Comparison of ENCODE assay signal across 9 mouse cellular contexts in the genomic region with DNA sequence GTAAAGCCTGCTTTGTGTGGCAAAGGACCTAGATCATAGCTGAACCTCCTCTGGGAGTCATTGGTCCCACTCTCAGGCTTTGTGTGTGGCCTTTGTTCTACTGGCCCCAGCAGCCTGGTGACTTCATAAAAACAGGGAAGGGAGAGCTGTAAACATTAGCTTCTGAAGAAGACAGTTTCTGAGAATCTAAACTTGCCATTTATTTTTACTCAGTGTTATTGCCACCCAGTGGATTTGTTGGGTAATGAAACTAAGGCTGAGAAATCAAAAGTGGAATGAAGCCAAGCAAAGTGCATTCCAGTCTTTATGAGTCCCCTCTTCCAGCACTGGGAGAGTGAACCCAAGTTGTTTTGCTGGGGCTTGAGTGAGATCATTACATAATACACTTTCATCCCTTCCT. TPM values are rescaled to one million over a fixed set of nuclear protein-coding genes. Genes with fewer than 3 reads are reported as not detected.
DNase-seq lines count a peak whose midpoint lies in the region; ATAC-seq and TF ChIP-seq lines count a peak whose summit lies in the region.
"Had no signal": no experiment of that assay in that cellular context is flagged by ENCODE, and none has a peak within 500 bp of the region (broad histone marks: within the 10 kb centered on the region; RNA-seq: fewer than 3 reads in every experiment).

No protein-coding gene starts in this region.

- H3K79me2 ChIP-seq in heart, adult 2 months (replicated peaks; ENCODE audit: control insufficient read depth, insufficient read depth, low read length) = no peaks in the 10 kb centered on the region

- no peaks in the 10 kb centered on the region for H3K27me3 ChIP-seq in heart, adult 2 months (ENCODE audit: control insufficient read depth, insufficient read depth, low read length)
- H3K27me3 ChIP-seq in heart, embryonic 11.5 days (ENCODE audit: control insufficient read depth, insufficient read depth, low read length) = no peaks in the 10 kb centered on the region
- H3K27me3 ChIP-seq in kidney, postnatal 0 days (ENCODE audit: insufficient read depth, low read length) = no peaks in the 10 kb centered on the region
- no peaks in the 10 kb centered on the region for H3K27me3 ChIP-seq in midbrain, embryonic 16.5 days (ENCODE audit: control insufficient read depth, insufficient read depth, low read depth, low read length)
- H3K27me3 ChIP-seq: liver, embryonic 13.5 days had no signal

- no peak overlapping the region for H3K4me3 ChIP-seq in heart, adult 2 months
- H3K4me3 ChIP-seq in heart, embryonic 11.5 days (ENCODE audit: low read depth, low read length) = no peak overlapping the region
- H3K4me3 ChIP-seq in kidney, postnatal 0 days (replicated peaks; ENCODE audit: low read depth, low read length) = no peak overlapping the region
- no peak overlapping the region for H3K4me3 ChIP-seq in midbrain, embryonic 16.5 days (ENCODE audit: low read depth, low read length)
- H3K4me3 ChIP-seq: liver, embryonic 13.5 days had no signal

- intact Hi-C loops in heart, adult 2 months (cut with DNase I) = loop anchor here (1.0 to 5.0 kb wide), 3 partner anchors 36 to 126 kb away; a partner anchor contains a TSS

- H3K9me3 ChIP-seq in heart, embryonic 11.5 days (replicated peaks; ENCODE audit: control insufficient read depth, low read length) = no peaks in the 10 kb centered on the region
- H3K9me3 ChIP-seq in kidney, postnatal 0 days (replicated peaks; ENCODE audit: low read length) = no peaks in the 10 kb centered on the region
- H3K9me3 ChIP-seq in midbrain, embryonic 16.5 days (replicated peaks; ENCODE audit: control insufficient read depth, low read length, poor library complexity, severe bottlenecking) = no peaks in the 10 kb centered on the region
- H3K9me3 ChIP-seq: liver, embryonic 13.5 days had no signal

- peak; percentile 88 for TF ChIP-seq CTCF in heart, adult 2 months (IDR thresholded peaks at IDR 0.05)
- TF ChIP-seq CTCF in brain, embryonic 14.5 days (IDR thresholded peaks at IDR 0.05; ENCODE audit: borderline replicate concordance, extremely low read depth, insufficient read depth, insufficient read length) = no peak
- peak; percentile 80 for TF ChIP-seq CTCF in kidney, postnatal 0 days (IDR thresholded peaks at IDR 0.05; ENCODE audit: low read depth)

- no peak for TF ChIP-seq EP300 in heart, adult 2 months (IDR thresholded peaks at IDR 0.05; ENCODE audit: insufficient read depth, low read depth, low read length)

- DNase-seq in heart, adult 2 months = peak; percentile 24 to 26
- peak; percentile 29 for DNase-seq in CD4-positive, CD25-positive, alpha-beta regulatory T cell, adult 2 months (ENCODE audit: low read depth, low spot score)
- peak; percentile 76 for DNase-seq in brain, embryonic 14.5 days (ENCODE audit: low read depth)
- peak; percentile 5 for DNase-seq in gastrocnemius, postnatal 10 days
- DNase-seq in kidney, postnatal 0 days (ENCODE audit: low spot score) = peak; percentile 94
- DNase-seq in B cell, adult 2 months = no peak
- DNase-seq: liver, embryonic 13.5 days had no signal

- no peak overlapping the region; the same call in 1 of the 2 replicates for H3K27ac ChIP-seq in heart, adult 2 months
- no peak overlapping the region for H3K27ac ChIP-seq in heart, embryonic 11.5 days (ENCODE audit: low read depth, low read length)
- H3K27ac ChIP-seq in kidney, postnatal 0 days = no peak overlapping the region
- H3K27ac ChIP-seq in midbrain, embryonic 16.5 days (ENCODE audit: low read length) = no peak overlapping the region
- H3K27ac ChIP-seq: liver, embryonic 13.5 days had no signal

- ATAC-seq in heart, embryonic 11.5 days (replicated peaks; ENCODE audit: insufficient number of reproducible peaks, low FRiP score, low TSS enrichment) = no peak
- ATAC-seq in kidney, postnatal 0 days (replicated peaks; ENCODE audit: low FRiP score, low read depth) = peak; percentile 74
- 0 out of 2 replicates have a peak, but pooled peaks have one; percentile 66 for ATAC-seq in midbrain, embryonic 16.5 days

- H3K4me2 ChIP-seq in heart, embryonic 11.5 days = no peak overlapping the region
- no peak overlapping the region for H3K4me2 ChIP-seq in kidney, postnatal 0 days (ENCODE audit: low read length)
- no peak overlapping the region for H3K4me2 ChIP-seq in midbrain, embryonic 16.5 days (ENCODE audit: low read length)
- H3K4me2 ChIP-seq: liver, embryonic 13.5 days had no signal

- peaks cover 2% of the 10 kb centered on the region for H3K4me1 ChIP-seq in heart, adult 2 months (ENCODE audit: control insufficient read depth, insufficient read depth, low read length)
- H3K4me1 ChIP-seq in heart, embryonic 11.5 days (ENCODE audit: control insufficient read depth, insufficient read depth, low read length) = no peaks in the 10 kb centered on the region
- no peaks in the 10 kb centered on the region for H3K4me1 ChIP-seq in kidney, postnatal 0 days (replicated peaks; ENCODE audit: insufficient read depth, low read length)
- no peaks in the 10 kb centered on the region for H3K4me1 ChIP-seq in midbrain, embryonic 16.5 days (ENCODE audit: control insufficient read depth, insufficient read depth, low read length)
- H3K4me1 ChIP-seq: liver, embryonic 13.5 days had no signal

- H3K36me3 ChIP-seq in heart, adult 2 months (ENCODE audit: control insufficient read depth, insufficient read depth, low read length) = no peaks in the 10 kb centered on the region; the same call in 1 of the 2 replicates
- H3K36me3 ChIP-seq in heart, embryonic 11.5 days (ENCODE audit: control insufficient read depth, insufficient read depth, low read length) = no peaks in the 10 kb centered on the region
- no peaks in the 10 kb centered on the region for H3K36me3 ChIP-seq in kidney, postnatal 0 days (ENCODE audit: insufficient read depth, low read length)
- H3K36me3 ChIP-seq in midbrain, embryonic 16.5 days (ENCODE audit: control insufficient read depth, insufficient read depth, low read length) = no peaks in the 10 kb centered on the region
- H3K36me3 ChIP-seq: liver, embryonic 13.5 days had no signal

- TF ChIP-seq POLR2A in heart, adult 2 months (IDR thresholded peaks at IDR 0.05; ENCODE audit: insufficient read depth, low read depth, low read length) = no peak
- no peak for TF ChIP-seq POLR2A in brain, embryonic 14.5 days (IDR thresholded peaks at IDR 0.05; ENCODE audit: borderline replicate concordance, extremely low read depth, insufficient read depth, insufficient read length, poor library complexity, severe bottlenecking)

- no peak overlapping the region for H3K9ac ChIP-seq in heart, adult 2 months (ENCODE audit: low read depth, low read length)
- H3K9ac ChIP-seq in heart, embryonic 11.5 days (ENCODE audit: low read depth, low read length) = no peak overlapping the region
- H3K9ac ChIP-seq in kidney, postnatal 0 days (ENCODE audit: low read depth, low read length) = no peak overlapping the region
- no peak overlapping the region for H3K9ac ChIP-seq in midbrain, embryonic 16.5 days (ENCODE audit: low read depth, low read length)
- H3K9ac ChIP-seq: liver, embryonic 13.5 days had no signal

RNA-seq across cellular contexts. Expression of a gene that starts 30.5 kb away (rescaled TPM):
- total RNA-seq in heart, adult 2 months (2021) = 100 to 1,000 TPM; 246 to 262 TPM
- polyA plus RNA-seq in heart, adult 2 months (2012; rRNA removed) = 72.1 and 87.2 TPM in 2 replicates
- polyA plus RNA-seq in heart, embryonic 11.5 days (2014; fragmentation: Nextera tagmentation; extraction: Ambion mirVana) = 50.8 and 58.4 TPM in 2 replicates
- 88.6 and 124 TPM in 2 replicates for polyA plus RNA-seq in brain, embryonic 14.5 days (2012; rRNA removed)
- 100 to 1,000 TPM; 642 to 665 TPM for total RNA-seq in gastrocnemius, postnatal 10 days (2021)
- polyA plus RNA-seq in kidney, postnatal 0 days (2015; fragmentation: Nextera tagmentation; extraction: Ambion mirVana) = 51.5 and 65.9 TPM in 2 replicates
- polyA plus RNA-seq in midbrain, embryonic 16.5 days (2015; fragmentation: Nextera tagmentation; extraction: Ambion mirVana) = 21.6 and 25.4 TPM in 2 replicates

Comparison
In these comparisons a context has a peak if more than half of its experiments do, and no peak if none do; other contexts are left out.
1. DNase-seq: peak in heart, adult 2 months (2 of 2), CD4-positive, CD25-positive, alpha-beta regulatory T cell, adult 2 months (single experiment), brain, embryonic 14.5 days (single experiment), gastrocnemius, postnatal 10 days (single experiment) and kidney, postnatal 0 days (single experiment); none in B cell, adult 2 months (0 of 2).